Mouse (Mus musculus) liver, embryonic 12.5 days (tissue): ENCODE data around the gene Slc22a23. TPM values are rescaled to one million over a fixed set of nuclear protein-coding genes. Genes with fewer than 3 reads are reported as not detected.
"Not testable (repeated sequence)": the region's sequence is repeated elsewhere in the genome, so short reads cannot be mapped to it uniquely, and the experiment has no call there.

Experiments
- ATAC-seq: fragments of 200-750 bp; cut with Nextera tagmentation; 2 replicates; pipeline ENCODE4 v1.8.0; 2017; ENCODE audit warnings: moderate number of reproducible peaks, mild to moderate bottlenecking, moderate library complexity
- H3K27ac ChIP-seq: fragments of 300-500 bp; sonication (generic); 2 replicates; pipeline ENCODE4 v1.5.1; 2016; ENCODE audit warnings: mild to moderate bottlenecking
- H3K27me3 ChIP-seq: fragments of 300-500 bp; sonication (generic); replicated peaks from 2 replicates; pipeline ENCODE4 v1.6.1; 2016; ENCODE audit warnings: mild to moderate bottlenecking, moderate library complexity
- H3K36me3 ChIP-seq: fragments of 300-500 bp; sonication (generic); 2 replicates; pipeline ENCODE4 v1.6.1; 2016; ENCODE audit warnings: mild to moderate bottlenecking, moderate library complexity
- H3K4me1 ChIP-seq: fragments of 300-500 bp; sonication (generic); 2 replicates; pipeline ENCODE4 v1.6.1; 2016
- H3K4me2 ChIP-seq: fragments of 300-500 bp; sonication (generic); 2 replicates; pipeline ENCODE4 v1.6.1; 2016; ENCODE audit warnings: mild to moderate bottlenecking, moderate library complexity
- H3K4me3 ChIP-seq: fragments of 300-500 bp; sonication (generic); 2 replicates; pipeline ENCODE4 v1.5.1; 2016; ENCODE audit warnings: mild to moderate bottlenecking, moderate library complexity
- H3K9ac ChIP-seq: fragments of 300-500 bp; sonication (generic); 2 replicates; pipeline ENCODE4 v1.6.1; 2016; ENCODE audit warnings: mild to moderate bottlenecking, moderate library complexity
- H3K9me3 ChIP-seq: fragments of 300-500 bp; sonication (generic); replicated peaks from 2 replicates; pipeline ENCODE4 v1.6.1; 2016; ENCODE audit warnings: mild to moderate bottlenecking, moderate library complexity
- WGBS: fragments of 180-500 bp; shearing (Covaris S2); methylation state at CpG from one replicate; pipeline ENCODE4 v1.1.7; 2016; ENCODE audit not compliant: insufficient replicate concordance; 5-methylcytosine and 5-hydroxymethylcytosine counted together
- polyA plus RNA-seq: library from polyadenylated mRNA; unstranded; fragments of >200 nt; fragmentation: Nextera tagmentation; extraction: Ambion mirVana; gene quantifications from 2 replicates; pipeline ENCODE4 v1.2.1, GENCODE M21; 2016

Gene Slc22a23
- polyA plus RNA-seq: 12.8 and 13.8 TPM in 2 replicates

- no peaks in the 10 kb centered on the region for H3K27me3 ChIP-seq
- peak within 1 kb of the TSS; percentile 99 for H3K4me3 ChIP-seq
- peak within 1 kb of the TSS; percentile 100 for H3K9ac ChIP-seq
- H3K36me3 ChIP-seq: peaks cover 20% of the 10 kb centered on the region
- WGBS: 2% methylated on average over 55 of the region's 69 CpGs
- H3K4me1 ChIP-seq: peaks cover 66% of the 10 kb centered on the region
- peak within 1 kb of the TSS; percentile 96 for H3K27ac ChIP-seq
- peak; percentile 70 for ATAC-seq
- no peaks in the 10 kb centered on the region for H3K9me3 ChIP-seq
- peak within 1 kb of the TSS; percentile 81 for H3K4me2 ChIP-seq
These were observed at the start of gene Slc22a23 for GRCm38 (mm10) chr13:34345128-34346085. Gene Slc22a23, minus strand, starts transcription at chr13:34345182.

DNA sequence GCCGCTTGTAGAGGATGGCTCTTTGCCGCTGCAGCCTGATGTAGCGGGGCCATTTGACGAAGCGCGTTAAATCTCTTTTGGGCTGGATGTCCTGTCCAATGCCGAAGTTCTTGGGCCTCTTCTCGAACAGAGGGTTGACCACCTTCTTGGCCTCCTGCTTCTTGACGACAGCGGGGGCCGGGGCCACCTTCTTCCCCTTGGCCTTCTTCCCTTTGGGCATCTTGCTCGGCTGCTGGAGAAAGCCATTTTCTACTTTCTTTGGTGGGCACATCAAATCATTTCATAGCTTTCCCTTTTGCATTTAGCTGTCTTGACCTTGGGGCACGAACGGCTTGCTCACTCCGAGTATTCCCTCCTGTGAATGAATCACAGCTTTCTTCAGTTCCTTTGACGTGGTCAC, 49.3 kb upstream of the Slc22a23 start:
- not testable (repeated sequence) for H3K27me3 ChIP-seq, H3K4me2 ChIP-seq, H3K27ac ChIP-seq, H3K36me3 ChIP-seq, ATAC-seq, H3K4me3 ChIP-seq, H3K9ac ChIP-seq, H3K9me3 ChIP-seq
- peaks cover 17% of the 10 kb centered on the region for H3K4me1 ChIP-seq
- 78% methylated on average over 12 of the region's 16 CpGs for WGBS

DNA sequence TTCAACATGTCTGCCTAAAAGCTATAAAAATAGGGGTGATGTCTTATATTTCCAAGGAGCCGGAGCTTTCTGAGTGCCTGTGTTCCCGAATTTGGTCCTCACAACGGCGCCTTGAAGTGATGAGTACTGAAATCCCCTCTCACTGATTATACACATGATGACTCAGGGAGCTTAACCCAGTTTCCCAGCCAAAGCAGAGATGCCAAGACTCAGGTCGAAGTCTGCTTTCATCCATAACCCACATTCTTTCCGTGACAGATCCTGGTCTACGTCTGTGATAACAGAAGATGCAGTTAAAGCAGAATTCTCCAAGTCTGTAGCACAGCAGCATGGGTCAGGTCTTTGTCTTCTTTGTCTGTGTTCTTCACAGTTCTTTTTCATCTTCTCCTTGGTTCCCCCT, 47.4 kb upstream of the Slc22a23 start:
- Histone ChIP-seq H3K36me3 (no peaks in the 10 kb centered on the region), H3K9ac (no peak overlapping the region), H3K4me2 (no peak overlapping the region), H3K27me3 (no peaks in the 10 kb centered on the region; the same call in none of the 2 replicates), H3K27ac (no peak overlapping the region), H3K4me1 (no peaks in the 10 kb centered on the region), H3K9me3 (no peaks in the 10 kb centered on the region), H3K4me3 (no peak overlapping the region)
- ATAC-seq: no peak
- 56% methylated on average over 7 of the region's 7 CpGs for WGBS

DNA sequence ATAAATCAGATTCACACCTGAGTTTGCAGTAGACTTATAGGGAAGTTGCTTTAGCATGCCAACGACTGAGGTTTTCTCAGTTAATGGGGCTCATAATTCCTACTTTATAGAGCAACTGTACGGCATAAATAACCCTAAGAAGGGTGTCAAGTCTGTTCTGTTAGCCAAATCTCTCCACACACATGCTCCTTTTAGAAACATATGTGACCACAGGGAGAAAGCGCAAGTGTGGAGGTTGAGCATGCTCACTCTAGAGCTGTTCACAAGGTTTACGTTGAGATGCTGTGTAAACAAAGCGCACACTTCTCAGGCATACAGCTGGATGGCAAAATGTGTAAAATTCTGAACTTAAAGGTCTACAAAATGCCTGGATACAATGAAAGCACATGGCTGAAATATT, 43.2 kb upstream of the Slc22a23 start:
- H3K4me1 ChIP-seq: no peaks in the 10 kb centered on the region
- 81% methylated on average over 5 of the region's 5 CpGs for WGBS
- no peaks in the 10 kb centered on the region for H3K36me3 ChIP-seq
- peaks cover 5% of the 10 kb centered on the region for H3K27me3 ChIP-seq
- no peak overlapping the region for H3K9ac ChIP-seq
- ATAC-seq: no peak
- H3K4me2 ChIP-seq: no peak overlapping the region
- no peak overlapping the region for H3K27ac ChIP-seq
- no peak overlapping the region for H3K4me3 ChIP-seq
- H3K9me3 ChIP-seq: no peaks in the 10 kb centered on the region

DNA sequence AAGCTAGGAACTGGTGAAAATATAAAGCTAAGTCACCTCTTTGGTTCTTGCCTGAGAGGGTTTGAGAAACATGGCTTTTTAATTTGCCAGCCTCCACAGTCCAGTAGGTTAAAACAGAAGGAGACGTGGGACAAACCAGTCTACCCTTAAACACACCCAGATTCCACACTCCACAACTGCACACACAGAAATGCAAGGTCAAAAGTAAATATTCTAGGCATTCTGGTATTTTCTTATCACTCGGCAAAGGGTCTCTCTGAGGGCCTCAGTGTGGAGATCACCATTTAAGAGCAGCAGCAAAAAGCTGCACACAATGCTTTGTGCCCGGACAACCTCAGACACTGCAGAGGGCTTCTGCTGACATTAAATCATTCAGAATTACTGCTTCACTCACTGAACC, 38.4 kb upstream of the Slc22a23 start:
- Histone ChIP-seq H3K4me2 (no peak overlapping the region), H3K4me3 (no peak overlapping the region), H3K27ac (no peak overlapping the region), H3K36me3 (no peaks in the 10 kb centered on the region), H3K27me3 (peaks cover 8% of the 10 kb centered on the region), H3K4me1 (no peaks in the 10 kb centered on the region), H3K9me3 (no peaks in the 10 kb centered on the region), H3K9ac (no peak overlapping the region)
- WGBS: 63% methylated on average over 3 of the region's 3 CpGs
- ATAC-seq: no peak

DNA sequence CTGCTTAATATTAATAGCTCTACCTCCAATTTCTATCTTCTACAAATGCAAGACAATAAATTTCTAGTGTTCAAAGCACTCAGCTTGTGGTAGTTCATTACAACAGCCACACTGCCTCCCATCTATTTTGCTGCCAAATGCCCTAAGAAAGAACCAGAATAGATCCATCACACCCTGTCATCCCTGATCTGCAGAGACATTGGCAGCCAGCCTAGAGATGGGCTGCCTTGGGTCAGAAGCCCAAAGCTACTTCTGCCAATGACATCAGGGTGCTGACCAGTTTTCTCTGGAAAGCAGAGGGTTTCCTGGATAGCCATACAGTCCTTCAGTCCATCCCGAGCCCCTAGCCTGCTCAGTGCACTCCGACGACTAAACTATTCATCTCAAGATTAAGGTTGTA, 33.9 kb upstream of the Slc22a23 start:
- no peaks in the 10 kb centered on the region for H3K36me3 ChIP-seq
- WGBS: 76% methylated on average over 3 of the region's 3 CpGs
- H3K9me3 ChIP-seq: no peaks in the 10 kb centered on the region
- no peaks in the 10 kb centered on the region for H3K4me1 ChIP-seq
- H3K9ac ChIP-seq: no peak overlapping the region
- ATAC-seq: no peak
- H3K4me3 ChIP-seq: no peak overlapping the region
- no peak overlapping the region for H3K27ac ChIP-seq
- H3K27me3 ChIP-seq: 0 out of 2 replicates have a peak, but pooled peaks cover 6% of the 10 kb centered on the region
- H3K4me2 ChIP-seq: no peak overlapping the region

- Histone ChIP-seq H3K9ac (no peak overlapping the region), H3K27ac (no peak overlapping the region), H3K36me3 (no peaks in the 10 kb centered on the region), H3K4me1 (no peaks in the 10 kb centered on the region), H3K4me3 (no peak overlapping the region), H3K9me3 (no peaks in the 10 kb centered on the region), H3K4me2 (no peak overlapping the region), H3K27me3 (0 out of 2 replicates have a peak, but pooled peaks cover 3% of the 10 kb centered on the region)
- no peak for ATAC-seq
- WGBS: 71% methylated on average over 4 of the region's 4 CpGs
These were observed 30.2 kb upstream of the Slc22a23 start for GRCm38 (mm10) chr13:34375145-34375544.

- Histone ChIP-seq H3K4me2 (no peak overlapping the region), H3K27ac (no peak overlapping the region), H3K36me3 (no peaks in the 10 kb centered on the region), H3K27me3 (0 out of 2 replicates have a peak, but pooled peaks cover 3% of the 10 kb centered on the region), H3K4me3 (no peak overlapping the region), H3K9me3 (no peaks in the 10 kb centered on the region), H3K9ac (no peak overlapping the region), H3K4me1 (no peaks in the 10 kb centered on the region)
- ATAC-seq: no peak
- 79% methylated on average over 5 of the region's 5 CpGs for WGBS
These were observed 28.0 kb upstream of the Slc22a23 start for GRCm38 (mm10) chr13:34372870-34373478.

GRCm38 (mm10) chr13:34371951-34372869, 27.2 kb upstream of the Slc22a23 start:
- Histone ChIP-seq H3K27me3 (0 out of 2 replicates have a peak, but pooled peaks cover 3% of the 10 kb centered on the region), H3K9me3 (no peaks in the 10 kb centered on the region), H3K9ac (no peak overlapping the region), H3K4me1 (no peaks in the 10 kb centered on the region), H3K4me3 (no peak overlapping the region), H3K4me2 (no peak overlapping the region), H3K27ac (no peak overlapping the region), H3K36me3 (no peaks in the 10 kb centered on the region)
- no peak for ATAC-seq
- 66% methylated on average over 6 of the region's 6 CpGs for WGBS

DNA sequence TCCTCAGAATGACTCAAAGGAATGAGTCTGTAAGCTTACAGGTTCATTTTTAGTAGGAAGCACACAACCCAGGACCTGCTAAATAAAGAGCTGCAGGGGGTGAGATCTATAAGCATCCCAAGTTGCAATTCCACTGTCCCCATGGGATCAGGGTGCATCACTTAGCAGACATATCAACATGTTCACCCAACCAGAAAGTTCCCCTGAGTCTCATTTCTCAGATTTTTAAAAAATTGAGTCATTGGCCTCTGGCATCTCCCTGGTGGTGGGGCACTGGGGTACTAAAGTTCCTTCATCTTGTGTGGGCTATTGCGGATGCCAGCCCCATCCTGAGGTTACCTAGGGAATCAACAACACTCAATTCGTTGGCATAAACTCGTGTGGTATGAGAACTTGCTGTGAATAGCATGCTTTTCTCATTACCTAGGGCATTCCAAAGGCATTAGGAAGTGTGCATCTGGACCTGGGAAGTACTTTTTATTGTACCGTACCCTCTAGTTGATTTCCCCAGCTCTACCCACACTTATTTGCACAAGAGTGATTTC, 25.4 kb upstream of the Slc22a23 start:
- Histone ChIP-seq H3K27me3 (0 out of 2 replicates have a peak, but pooled peaks cover 3% of the 10 kb centered on the region), H3K4me1 (no peaks in the 10 kb centered on the region)
- 65% methylated on average over 4 of the region's 4 CpGs for WGBS

GRCm38 (mm10) chr13:34365226-34365625, 20.2 kb upstream of the Slc22a23 start:
- H3K27ac ChIP-seq: no peak overlapping the region
- H3K4me2 ChIP-seq: no peak overlapping the region
- no peaks in the 10 kb centered on the region; the same call in 1 of the 2 replicates for H3K4me1 ChIP-seq
- H3K4me3 ChIP-seq: no peak overlapping the region
- H3K27me3 ChIP-seq: 0 out of 2 replicates have a peak, but pooled peaks cover 5% of the 10 kb centered on the region
- WGBS: 49% methylated on average over 1 of the region's 1 CpGs
- ATAC-seq: no peak
- no peaks in the 10 kb centered on the region for H3K9me3 ChIP-seq
- H3K9ac ChIP-seq: no peak overlapping the region
- no peaks in the 10 kb centered on the region for H3K36me3 ChIP-seq

More for the DNA sequence above, 25.4 kb upstream of the Slc22a23 start:
- ATAC-seq: no peak
- Histone ChIP-seq H3K4me3 (no peak overlapping the region), H3K4me2 (no peak overlapping the region), H3K9ac (no peak overlapping the region), H3K9me3 (no peaks in the 10 kb centered on the region), H3K27ac (no peak overlapping the region), H3K36me3 (no peaks in the 10 kb centered on the region)
